Mouse (Mus musculus): ENCODE results near the gene Adamts9. TPM values are rescaled to one million over a fixed set of nuclear protein-coding genes. Genes with fewer than 3 reads are reported as not detected.

The Adamts9 gene
- polyA plus RNA-seq, 1 experiment from 2014 or later, result 6.4 TPM

DNA sequence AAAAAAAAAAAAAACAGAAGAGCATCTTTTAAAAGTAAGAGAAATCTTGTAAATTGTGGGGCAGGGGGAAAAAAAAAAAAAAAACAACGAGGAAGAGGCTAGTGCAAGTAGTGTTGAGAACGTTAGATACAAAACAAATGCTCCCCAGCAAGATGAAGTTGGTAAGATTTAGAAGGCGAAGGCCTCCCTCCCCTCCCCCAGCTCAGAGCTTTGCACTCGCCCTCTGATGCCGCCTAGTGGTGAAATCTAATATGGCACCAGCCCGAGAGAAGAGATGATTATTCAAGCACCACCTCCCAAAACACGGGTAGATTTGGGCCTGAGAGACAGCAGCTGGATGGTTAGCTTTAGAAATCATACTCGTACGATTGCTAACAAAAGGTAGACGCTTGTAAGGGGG lies 215.2 kb downstream of the Adamts9 start:
- DNase-seq (ENCODE audit: low spot score) (peak; percentile 85), ATAC-seq (peak; percentile 62; the same call in 1 of the 2 replicates)
- Histone ChIP-seq H3K4me3 (ENCODE audit: low read depth, low read length) (no peak overlapping the region), H3K27me3 (replicated peaks; ENCODE audit: insufficient read depth, low read length) (no peaks in the 10 kb centered on the region), H3K4me2 (replicated peaks; ENCODE audit: low read depth, low read length) (0 out of 2 replicates have a peak overlapping the region, but pooled peaks have one; percentile 14), H3K9ac (replicated peaks; ENCODE audit: low read depth) (no peak overlapping the region), H3K4me1 (ENCODE audit: insufficient read depth, low read depth, low read length) (no peaks in the 10 kb centered on the region), H3K36me3 (ENCODE audit: insufficient read depth, low read length) (no peaks in the 10 kb centered on the region), H3K9me3 (ENCODE audit: low read length) (no peaks in the 10 kb centered on the region), H3K27ac (ENCODE audit: low read length) (no peak overlapping the region)
- WGBS, result 4% methylated on average over 10 of the region's 10 CpGs
- TF ChIP-seq EP300 (IDR thresholded peaks at IDR 0.05), result no peak
- TF ChIP-seq CTCF (IDR thresholded peaks at IDR 0.05), result peak; percentile 97

DNA sequence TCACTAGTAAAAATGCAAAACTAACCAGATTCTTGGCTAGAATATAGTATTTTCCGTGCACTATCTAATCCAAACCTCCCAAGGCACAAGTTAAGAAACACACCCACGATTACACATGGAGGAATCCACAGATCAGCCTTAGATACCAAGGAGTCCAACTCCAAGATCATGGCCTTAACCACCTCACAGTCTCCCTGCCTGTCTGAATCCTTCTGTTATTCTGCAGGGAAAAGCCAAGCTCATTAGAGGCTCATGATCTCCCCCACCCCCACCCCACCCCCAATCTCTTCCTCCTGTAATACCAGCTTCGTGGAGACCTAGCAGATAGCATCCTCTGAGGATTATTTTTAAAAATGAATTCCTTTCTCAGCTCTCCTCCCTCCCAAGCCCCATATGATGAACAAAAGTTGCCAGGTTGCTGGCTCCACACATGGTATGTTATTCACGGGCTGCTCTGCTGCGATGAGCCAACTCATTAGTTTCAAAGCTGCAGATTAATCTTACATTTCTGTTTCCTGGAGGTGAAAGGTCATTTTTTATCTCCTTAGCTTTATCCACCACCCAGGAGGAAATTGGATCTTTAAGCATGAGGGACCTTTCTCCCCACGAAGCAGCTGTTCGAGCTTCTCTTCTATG lies 215.8 kb downstream of the Adamts9 start:
- no peak for ATAC-seq
- 17% methylated on average over 7 of the region's 7 CpGs for WGBS
- no peak for TF ChIP-seq EP300 (IDR thresholded peaks at IDR 0.05)

DNA sequence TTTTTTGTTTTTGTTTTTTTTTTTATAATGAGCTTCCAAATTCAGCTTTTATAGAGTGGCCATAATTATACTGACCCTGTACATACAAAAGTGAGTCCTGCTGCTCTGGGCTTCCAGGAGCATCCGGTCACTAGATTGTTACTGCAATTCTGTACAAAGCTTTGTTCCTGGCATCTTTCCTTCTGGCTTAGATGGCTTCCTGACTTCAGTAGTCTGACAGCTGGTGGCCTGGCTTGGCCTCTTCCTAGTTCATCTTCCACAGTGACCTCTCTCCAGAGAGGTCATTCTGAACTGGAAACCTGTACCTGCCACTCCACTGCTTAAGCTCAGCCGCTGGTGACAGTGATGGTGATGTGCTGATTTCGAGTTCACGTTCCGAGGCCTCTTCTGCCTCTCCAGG lies 217.2 kb downstream of the Adamts9 start:
- 57% methylated on average over 5 of the region's 5 CpGs for WGBS
- no peak overlapping the region for H3K9ac ChIP-seq (replicated peaks; ENCODE audit: low read depth)
- no peaks in the 10 kb centered on the region for H3K36me3 ChIP-seq (ENCODE audit: insufficient read depth, low read length)
- DNase-seq (ENCODE audit: low spot score) (no peak), ATAC-seq (no peak)
- no peaks in the 10 kb centered on the region for H3K4me1 ChIP-seq (ENCODE audit: insufficient read depth, low read depth, low read length)
- H3K9me3 ChIP-seq (ENCODE audit: low read length), result no peaks in the 10 kb centered on the region
- no peak overlapping the region for H3K27ac ChIP-seq (ENCODE audit: low read length)
- TF ChIP-seq CTCF (IDR thresholded peaks at IDR 0.05), result no peak
- no peak for TF ChIP-seq EP300 (IDR thresholded peaks at IDR 0.05)
- H3K27me3 ChIP-seq (replicated peaks; ENCODE audit: insufficient read depth, low read length), result no peaks in the 10 kb centered on the region
- no peak overlapping the region for H3K4me2 ChIP-seq (replicated peaks; ENCODE audit: low read depth, low read length)
- H3K4me3 ChIP-seq (ENCODE audit: low read depth, low read length), result no peak overlapping the region

More for the DNA sequence above, 215.8 kb downstream of the Adamts9 start:
- H3K36me3 ChIP-seq (ENCODE audit: insufficient read depth, low read length), result no peaks in the 10 kb centered on the region
- no peaks in the 10 kb centered on the region for H3K4me1 ChIP-seq (ENCODE audit: insufficient read depth, low read depth, low read length)
- H3K9me3 ChIP-seq (ENCODE audit: low read length), result no peaks in the 10 kb centered on the region
- no peaks in the 10 kb centered on the region for H3K27me3 ChIP-seq (replicated peaks; ENCODE audit: insufficient read depth, low read length)
- no peak overlapping the region for H3K27ac ChIP-seq (ENCODE audit: low read length)
- no peak for DNase-seq (ENCODE audit: low spot score)
- H3K9ac ChIP-seq (replicated peaks; ENCODE audit: low read depth), result no peak overlapping the region
- H3K4me3 ChIP-seq (ENCODE audit: low read depth, low read length), result no peak overlapping the region
- H3K4me2 ChIP-seq (replicated peaks; ENCODE audit: low read depth, low read length), result no peak overlapping the region

DNA sequence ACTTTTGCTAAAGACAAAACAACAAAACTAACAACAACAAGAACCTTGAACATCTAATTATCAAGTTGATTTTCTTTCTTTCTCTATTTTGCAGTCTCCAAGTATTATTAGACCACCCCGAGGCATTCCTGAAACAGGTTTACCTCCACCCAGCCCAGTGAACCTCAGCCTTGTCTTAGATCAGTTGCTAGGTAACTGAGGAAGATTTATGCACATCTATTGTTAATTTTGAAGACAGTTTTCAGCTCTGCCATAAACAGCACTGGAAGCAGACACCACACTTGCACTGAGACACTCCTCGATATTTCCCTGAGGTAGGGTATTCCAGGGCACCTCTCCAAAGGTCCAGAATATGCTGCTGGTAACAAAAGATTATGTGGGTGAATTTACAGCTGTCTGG lies 218.9 kb downstream of the Adamts9 start:
- TF ChIP-seq CTCF (IDR thresholded peaks at IDR 0.05) (no peak), EP300 (IDR thresholded peaks at IDR 0.05) (no peak)
- H3K4me2 ChIP-seq (replicated peaks; ENCODE audit: low read depth, low read length), result no peak overlapping the region
- H3K4me3 ChIP-seq (ENCODE audit: low read depth, low read length), result no peak overlapping the region
- ATAC-seq (no peak), DNase-seq (ENCODE audit: low spot score) (no peak)
- H3K27ac ChIP-seq (ENCODE audit: low read length), result no peak overlapping the region
- WGBS, result 73% methylated on average over 2 of the region's 2 CpGs
- H3K27me3 ChIP-seq (replicated peaks; ENCODE audit: insufficient read depth, low read length), result no peaks in the 10 kb centered on the region
- no peak overlapping the region for H3K9ac ChIP-seq (replicated peaks; ENCODE audit: low read depth)
- H3K4me1 ChIP-seq (ENCODE audit: insufficient read depth, low read depth, low read length), result no peaks in the 10 kb centered on the region
- no peaks in the 10 kb centered on the region for H3K36me3 ChIP-seq (ENCODE audit: insufficient read depth, low read length)
- no peaks in the 10 kb centered on the region for H3K9me3 ChIP-seq (ENCODE audit: low read length)

Other genes starting within 250 kb of the Adamts9 start
- gene Prickle2, start 237.3 kb downstream of the Adamts9 start, polyA plus RNA-seq (2015; fragmentation: Nextera tagmentation; extraction: Ambion mirVana), result 7.0 and 8.0 TPM in 2 replicates
- 1.4 and 1.5 TPM in 2 replicates for gene A730049H05Rik, start 127.0 kb downstream of the Adamts9 start, polyA plus RNA-seq (2015; fragmentation: Nextera tagmentation; extraction: Ambion mirVana)
- gene Gm15737, start 74.1 kb downstream of the Adamts9 start, polyA plus RNA-seq (2015; fragmentation: Nextera tagmentation; extraction: Ambion mirVana), result 0.05 TPM in 2 replicates

All from lung, postnatal 0 days (tissue).